Mouse (Mus musculus) megakaryocyte, embryonic 14.5 days (primary cell): Measurements from ENCODE around the gene Akap10.

Source experiments
- FLI1 ChIP-seq: IDR thresholded peaks from 2 replicates; pipeline ENCODE4 v1.6.1; 2012; ENCODE audit warnings: low read length, inconsistent platforms, mixed read lengths
- GATA1 ChIP-seq: IDR thresholded peaks from 3 replicates; pipeline ENCODE4 v1.6.1; 2012; ENCODE audit warnings: mixed read lengths, low read length, inconsistent platforms, borderline replicate concordance

DNA sequence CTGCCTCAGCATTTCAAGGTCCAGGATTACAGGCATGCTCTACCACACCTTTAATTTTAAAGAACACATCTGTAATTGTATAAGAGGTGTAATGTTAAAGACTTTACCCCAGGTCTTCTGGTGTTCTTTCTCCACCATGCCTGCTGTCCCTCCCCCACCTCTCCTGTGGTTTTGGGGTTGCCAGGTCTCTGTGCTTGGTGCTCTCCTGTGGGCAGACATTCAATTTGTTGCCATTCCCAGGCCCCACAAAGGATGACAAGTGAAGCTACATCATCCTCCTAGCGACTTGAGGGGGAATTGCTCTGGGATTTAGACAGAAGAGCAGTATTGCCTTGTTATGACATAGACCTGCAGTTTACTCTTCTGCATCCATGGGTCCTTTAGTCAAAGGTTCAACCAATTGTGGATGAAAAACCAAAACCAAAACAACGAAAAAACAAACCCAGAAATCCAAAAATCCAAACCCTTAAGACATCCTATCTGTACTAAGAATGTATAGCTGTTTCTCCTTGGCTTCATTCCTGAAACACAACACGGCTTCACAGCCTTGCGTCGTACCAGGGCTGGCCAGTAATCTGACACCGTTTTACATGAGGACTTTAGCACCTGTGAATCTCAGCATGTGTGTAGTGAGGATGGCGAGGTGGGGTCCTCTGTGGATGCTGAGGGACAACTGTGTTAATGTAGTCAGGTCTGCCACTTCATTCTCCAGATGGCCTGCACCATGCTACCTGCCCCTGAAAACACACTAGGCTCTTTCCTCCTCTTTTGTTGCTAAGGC lies 41.6 kb upstream of the Akap10 start:
- no peak for TF ChIP-seq FLI1
- no peak for TF ChIP-seq GATA1
